Mouse (Mus musculus) lung, adult 2 months (tissue): ENCODE measurements around the gene Sergef.

Experiments
- CTCF ChIP-seq: fragments of 200-500 bp; IDR thresholded peaks from 2 replicates; pipeline ENCODE4 v1.5.1; 2011; ENCODE audit warnings: mild to moderate bottlenecking, low read length, control low read depth; ENCODE audit not compliant: insufficient read depth
- POLR2A ChIP-seq: fragments of 200-500 bp; IDR thresholded peaks from 2 replicates; pipeline ENCODE4 v1.6.1; 2011; ENCODE audit warnings: low read depth, mild to moderate bottlenecking, control low read depth, low read length, borderline replicate concordance; ENCODE audit errors: extremely low read depth

GRCm38 (mm10) chr7:46643172-46643571, 3.6 kb upstream of the Sergef start:
- no peak for TF ChIP-seq CTCF
- TF ChIP-seq POLR2A, result no peak
